Mouse (Mus musculus) cortical plate, adult 2 months (tissue): ENCODE results near the gene Kpna7.

ENCODE experiments used
- CTCF ChIP-seq: fragments of 200-500 bp; IDR thresholded peaks from 2 replicates; pipeline ENCODE4 v1.5.1; 2011; ENCODE audit warnings: mild to moderate bottlenecking, control low read depth, low read length; ENCODE audit not compliant: insufficient read depth; ENCODE audit errors: extremely low read depth
- POLR2A ChIP-seq: fragments of 200-500 bp; IDR thresholded peaks from 2 replicates; pipeline ENCODE4 v1.6.1; 2011; ENCODE audit warnings: mild to moderate bottlenecking, low read length, control low read depth; ENCODE audit not compliant: insufficient read depth; ENCODE audit errors: extremely low read depth

DNA sequence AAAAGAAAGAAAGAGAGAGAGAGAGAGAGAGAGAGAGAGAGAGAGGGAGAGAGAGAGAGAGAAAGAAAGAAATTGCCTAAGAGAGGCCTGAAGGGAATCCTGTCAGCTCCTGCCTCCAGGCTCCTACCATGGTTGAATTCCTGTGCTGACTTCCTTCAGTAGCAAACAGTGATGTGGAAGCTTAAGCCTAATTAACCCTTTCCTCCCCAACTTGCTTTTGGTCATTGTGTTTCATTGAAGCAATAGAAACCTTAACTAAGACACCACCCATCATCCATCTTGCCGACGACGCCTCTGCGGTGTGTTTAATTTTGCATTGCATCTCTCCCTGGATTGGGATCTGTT is 94.8 kb downstream of the Kpna7 start:
- no peak for TF ChIP-seq CTCF
- TF ChIP-seq POLR2A: no peak
